Mouse (Mus musculus) brain, embryonic 14.5 days (tissue): ENCODE measurements around the gene Cnn2. TPM values are rescaled to one million over a fixed set of nuclear protein-coding genes. Genes with fewer than 3 reads are reported as not detected.

Experiments used
- DNase-seq: peaks from one replicate; pipeline ENCODE4 v3.0.0-alpha.2; 2011; ENCODE audit warnings: low read depth
- CTCF ChIP-seq: fragments of 200-500 bp; IDR thresholded peaks from 2 replicates; pipeline ENCODE4 v1.5.1; 2012; ENCODE audit warnings: inconsistent platforms, mild to moderate bottlenecking, moderate library complexity, borderline replicate concordance; ENCODE audit not compliant: insufficient read depth, insufficient read length; ENCODE audit errors: extremely low read depth
- POLR2A ChIP-seq: fragments of 200-500 bp; IDR thresholded peaks from 2 replicates; pipeline ENCODE4 v1.6.1; 2012; ENCODE audit warnings: mild to moderate bottlenecking, inconsistent platforms, borderline replicate concordance; ENCODE audit not compliant: poor library complexity, insufficient read depth, insufficient read length, severe bottlenecking; ENCODE audit errors: extremely low read depth
- polyA plus RNA-seq: library from polyadenylated mRNA; depleted of rRNA; stranded (reverse); fragments of >200 nt; gene quantifications from 2 replicates; pipeline ENCODE4 v1.2.3, GENCODE M21; 2012

Gene Cnn2
- polyA plus RNA-seq, 1 experiment: 30.7 TPM

DNA sequence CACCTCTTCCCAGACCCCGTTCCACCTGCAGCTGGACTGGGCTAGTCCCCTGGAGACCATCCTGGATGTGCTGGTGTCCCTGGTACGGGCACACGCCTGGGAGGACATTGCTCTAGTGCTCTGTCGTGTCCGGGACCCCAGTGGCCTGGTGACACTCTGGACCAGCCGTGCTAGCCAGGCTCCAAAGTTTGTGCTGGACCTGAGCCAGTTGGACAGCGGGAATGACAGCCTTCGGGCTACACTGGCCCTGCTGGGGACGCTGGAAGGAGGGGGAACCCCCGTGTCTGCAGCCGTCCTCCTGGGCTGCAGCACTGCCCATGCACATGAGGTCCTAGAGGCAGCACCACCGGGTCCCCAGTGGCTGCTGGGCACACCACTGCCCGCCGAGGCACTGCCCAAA lies 15.6 kb upstream of the Cnn2 start:
- TF ChIP-seq CTCF (no peak), POLR2A (no peak)

DNA sequence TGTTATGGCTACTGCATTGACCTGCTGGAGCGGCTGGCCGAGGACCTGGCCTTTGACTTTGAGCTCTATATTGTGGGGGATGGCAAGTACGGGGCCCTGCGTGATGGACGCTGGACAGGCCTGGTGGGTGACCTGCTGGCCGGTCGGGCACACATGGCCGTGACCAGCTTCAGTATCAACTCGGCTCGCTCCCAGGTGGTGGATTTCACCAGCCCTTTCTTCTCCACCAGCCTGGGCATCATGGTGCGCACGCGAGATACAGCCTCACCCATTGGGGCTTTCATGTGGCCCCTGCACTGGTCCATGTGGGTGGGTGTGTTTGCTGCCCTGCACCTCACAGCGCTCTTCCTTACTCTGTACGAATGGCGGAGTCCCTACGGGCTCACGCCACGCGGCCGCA lies 14.3 kb upstream of the Cnn2 start:
- DNase-seq: no peak
- no peak for TF ChIP-seq CTCF
- no peak for TF ChIP-seq POLR2A

More for the DNA sequence above, 15.6 kb upstream of the Cnn2 start:
- DNase-seq: no peak

DNA sequence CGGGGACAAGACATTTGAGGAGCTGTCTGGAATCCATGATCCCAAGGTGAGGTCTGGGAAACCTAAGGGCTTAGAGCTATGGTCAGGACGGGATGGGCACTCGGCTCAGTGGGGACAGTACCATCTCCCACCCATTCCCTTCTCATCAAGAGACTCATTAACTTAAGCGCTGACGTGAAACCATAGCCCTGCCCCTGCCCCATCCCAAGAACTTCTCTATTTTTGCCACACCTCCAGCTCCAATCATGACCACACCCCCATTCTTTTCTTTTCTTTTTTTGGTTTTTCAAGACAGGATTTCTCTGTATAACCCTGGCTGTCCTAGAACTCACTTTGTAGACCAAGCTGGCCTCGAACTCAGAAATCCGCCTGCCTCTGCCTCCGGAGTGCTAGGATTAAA lies 13.7 kb upstream of the Cnn2 start:
- no peak for TF ChIP-seq CTCF
- no peak for TF ChIP-seq POLR2A
- DNase-seq: no peak

DNA sequence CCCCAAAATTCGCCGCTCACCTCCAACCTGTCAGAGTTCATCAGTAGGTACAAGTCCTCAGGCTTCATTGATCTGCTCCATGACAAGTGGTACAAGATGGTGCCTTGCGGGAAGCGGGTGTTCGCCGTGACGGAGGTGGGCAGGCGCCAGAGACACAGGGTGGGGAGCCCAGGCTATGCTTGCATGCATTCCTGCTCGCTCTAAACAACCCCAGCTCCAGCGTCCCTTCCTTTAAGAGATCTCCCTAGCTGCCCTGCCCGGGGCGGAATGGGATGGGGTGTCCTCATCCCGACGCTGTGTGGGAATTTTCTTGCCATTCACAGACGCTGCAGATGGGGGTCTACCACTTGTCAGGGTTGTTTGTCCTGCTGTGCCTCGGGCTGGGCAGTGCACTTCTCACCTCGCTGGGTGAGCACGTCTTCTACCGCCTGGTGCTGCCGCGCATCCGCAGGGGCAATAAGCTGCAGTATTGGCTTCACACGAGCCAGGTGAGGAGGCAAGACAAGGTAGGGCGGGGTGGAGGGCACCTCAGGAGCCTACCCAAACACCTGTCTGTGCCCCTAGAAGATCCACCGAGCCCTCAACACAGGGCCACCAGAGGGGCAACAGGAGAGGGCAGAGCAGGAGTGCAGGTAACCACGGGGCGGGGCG lies 12.2 kb upstream of the Cnn2 start:
- TF ChIP-seq CTCF (no peak), POLR2A (no peak)
- no peak for DNase-seq

DNA sequence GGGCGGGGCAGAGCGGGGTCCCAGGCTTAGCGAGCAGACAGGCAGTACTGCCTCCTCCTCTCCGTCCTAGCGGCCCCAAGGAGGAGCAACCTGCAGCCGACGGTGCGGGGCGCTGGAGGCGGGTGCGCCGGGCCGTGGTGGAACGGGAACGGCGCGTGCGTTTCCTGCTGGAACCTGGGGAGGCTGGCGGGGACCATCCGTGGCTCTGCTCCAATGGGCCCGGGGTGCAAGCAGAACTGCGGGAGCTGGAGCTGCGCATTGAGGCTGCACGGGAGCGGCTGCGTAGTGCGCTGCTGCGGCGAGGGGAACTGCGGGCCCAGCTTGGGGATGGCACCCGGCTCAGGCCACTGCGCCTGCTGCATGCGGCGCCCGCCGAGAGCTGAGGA lies 11.7 kb upstream of the Cnn2 start:
- DNase-seq: no peak
- TF ChIP-seq CTCF: no peak
- no peak for TF ChIP-seq POLR2A

DNA sequence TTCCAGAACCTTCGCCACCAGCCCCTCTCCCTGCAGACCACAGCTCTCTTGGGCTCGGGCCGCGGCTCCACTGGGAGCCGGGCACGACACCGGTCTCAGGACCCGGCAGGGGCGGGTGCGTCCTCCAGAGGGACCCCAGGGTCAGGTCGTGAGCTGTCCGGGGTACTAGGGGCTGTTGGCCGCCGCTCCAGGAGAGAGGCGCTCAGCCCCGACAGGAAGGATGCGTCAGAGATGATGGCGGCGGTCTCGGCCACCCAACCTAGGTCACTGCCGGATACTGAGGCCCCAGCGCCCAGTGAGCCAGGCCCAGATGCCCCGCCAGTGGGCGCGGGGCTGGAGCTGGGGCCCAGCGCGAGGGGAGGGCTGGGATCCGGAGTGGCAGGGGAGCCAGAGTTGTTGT lies 11.1 kb upstream of the Cnn2 start:
- no peak for TF ChIP-seq CTCF
- no peak for TF ChIP-seq POLR2A
- DNase-seq: no peak

DNA sequence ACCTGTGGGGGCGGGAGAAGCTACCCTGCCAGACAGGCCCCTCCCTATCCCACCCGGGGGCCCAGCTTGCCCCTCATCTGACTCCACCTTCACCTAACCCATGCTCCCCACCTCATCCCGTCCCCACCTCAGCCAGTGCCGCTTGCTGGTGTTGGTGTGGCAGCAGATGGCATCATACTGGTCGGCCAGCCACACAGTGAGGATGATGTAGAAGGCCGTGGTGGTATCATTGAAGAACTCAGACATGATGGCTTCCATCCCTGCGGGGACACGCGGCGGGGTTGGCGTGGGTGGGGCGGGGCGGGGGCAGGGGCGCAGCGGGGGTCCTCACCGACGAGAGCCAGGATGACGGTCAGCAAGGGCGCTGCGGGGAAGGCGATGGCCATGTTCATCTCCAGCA lies 10.3 kb upstream of the Cnn2 start:
- no peak for TF ChIP-seq CTCF
- no peak for TF ChIP-seq POLR2A
- no peak for DNase-seq

DNA sequence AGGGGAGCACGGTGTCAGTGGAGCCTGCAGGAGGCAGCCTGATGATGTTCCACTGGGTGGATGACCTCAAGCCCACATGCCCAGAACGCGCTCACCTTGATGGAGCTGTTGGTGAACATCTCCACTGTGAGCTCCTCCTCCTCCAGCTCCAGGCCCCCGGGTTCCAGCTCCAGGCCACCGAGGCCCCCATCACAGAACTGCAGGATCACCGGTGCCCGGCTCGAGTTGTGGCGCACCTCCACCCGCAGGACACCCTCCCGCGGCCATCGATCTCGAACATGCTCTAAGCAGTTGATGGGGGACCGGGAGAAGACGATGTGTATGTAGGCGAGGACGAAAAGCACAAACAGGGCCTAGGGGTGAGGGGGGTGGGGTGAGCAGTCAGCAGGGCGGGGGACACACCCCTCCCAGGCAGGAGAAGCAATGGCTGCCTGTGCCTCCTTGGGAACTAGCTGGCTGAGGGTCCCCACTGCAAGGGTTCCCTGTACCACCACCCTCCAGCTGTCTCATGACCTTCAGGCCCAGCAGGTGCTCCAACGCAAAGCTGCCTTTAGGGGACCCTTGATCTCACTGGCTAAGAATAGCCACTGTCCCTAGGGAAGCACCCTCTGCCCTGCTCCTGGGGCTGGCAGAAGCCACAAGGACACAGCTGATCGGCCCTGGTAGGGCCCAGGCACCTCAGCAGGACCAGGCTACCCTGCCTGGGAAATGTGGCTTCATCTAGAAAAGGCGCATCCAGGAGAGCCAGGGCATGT lies 8.8 kb upstream of the Cnn2 start:
- DNase-seq: no peak
- TF ChIP-seq CTCF: no peak
- TF ChIP-seq POLR2A: no peak

DNA sequence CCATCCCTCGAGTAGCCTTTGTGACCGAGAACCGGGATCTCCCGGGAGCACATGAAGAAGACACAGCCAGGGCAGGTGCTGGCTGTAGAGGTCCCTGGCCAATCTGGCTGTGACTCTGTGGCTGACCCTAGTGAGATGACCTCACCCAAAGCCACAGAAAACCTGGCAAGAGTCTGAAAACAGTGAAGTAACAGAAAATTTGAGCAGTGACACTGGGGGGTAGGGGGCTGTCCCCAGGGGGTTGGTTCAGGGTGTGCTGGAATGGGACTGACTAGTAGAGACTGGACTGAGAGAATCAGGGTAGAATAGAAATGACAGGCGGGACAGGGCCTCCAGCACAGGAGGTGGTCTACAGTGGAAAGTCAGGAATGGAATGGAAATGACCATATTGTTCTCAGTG lies 5.2 kb upstream of the Cnn2 start:
- no peak for DNase-seq
- TF ChIP-seq CTCF: no peak
- TF ChIP-seq POLR2A: no peak

DNA sequence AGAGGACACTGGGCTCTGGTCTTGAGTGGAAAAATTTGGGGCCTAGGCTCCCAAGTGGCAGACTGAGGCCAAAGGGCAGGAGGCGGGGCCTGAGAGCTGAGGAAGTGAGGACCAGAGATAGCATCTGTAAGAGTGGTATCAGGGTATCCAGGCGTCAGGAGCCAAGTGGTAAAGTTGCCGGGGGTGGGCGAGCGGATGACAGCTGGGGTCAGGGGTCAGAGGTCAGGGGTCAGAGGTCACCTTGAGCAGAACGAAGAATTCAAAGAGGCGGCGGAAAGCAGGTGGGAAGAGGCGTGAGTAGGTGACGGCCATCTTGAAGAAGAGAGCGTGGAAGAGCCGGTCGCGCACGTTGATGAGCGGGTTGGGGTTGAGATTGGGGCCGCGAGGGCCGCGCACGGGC lies 4.7 kb upstream of the Cnn2 start:
- peak; percentile 64 for DNase-seq
- TF ChIP-seq CTCF: no peak
- no peak for TF ChIP-seq POLR2A

DNA sequence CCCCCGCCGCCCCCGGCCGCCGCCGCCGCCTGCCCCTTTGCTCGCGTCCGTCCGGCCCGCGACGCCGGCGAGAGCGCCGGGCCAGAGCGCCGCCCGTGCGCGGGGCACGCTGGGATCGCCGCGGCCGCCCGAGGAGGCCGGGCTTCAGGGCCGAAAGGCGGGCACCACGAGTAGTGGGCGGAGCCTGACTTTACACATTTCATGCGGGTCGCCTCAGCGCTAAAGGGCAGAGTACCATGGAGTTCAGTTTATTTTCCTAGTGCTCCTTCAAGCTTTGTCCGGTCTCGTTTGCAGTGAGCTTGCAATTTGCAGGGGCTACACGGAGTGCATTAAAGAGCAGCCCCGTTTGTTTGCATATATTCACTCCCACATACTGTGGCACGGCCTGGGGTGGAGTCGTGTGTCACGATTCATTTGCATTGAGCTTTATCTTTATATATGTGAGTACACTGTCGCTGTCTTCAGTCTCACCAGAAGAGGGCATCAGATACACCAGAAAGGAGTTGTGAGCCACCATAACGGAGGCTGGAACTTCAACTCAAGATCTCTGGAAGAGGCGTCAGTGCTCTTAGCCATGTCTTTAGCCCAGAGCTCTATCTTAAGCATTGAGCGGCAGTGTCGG lies 4.1 kb upstream of the Cnn2 start, which contains the start of gene Tmem259:
Gene Tmem259 (minus strand): TSS at position 136 of the 622 bp plus-strand sequence.
- DNase-seq: peak; percentile 95
- TF ChIP-seq CTCF: peak; percentile 51; the same call in 1 of the 2 replicates
- TF ChIP-seq POLR2A: 0 out of 2 replicates have a peak, but pooled peaks have one; percentile 17
